Mouse (Mus musculus) brown adipose tissue, adult 24 weeks (tissue): ENCODE data around the gene Ube2g1. TPM values are rescaled to one million over a fixed set of nuclear protein-coding genes. Genes with fewer than 3 reads are reported as not detected.
A peak's percentile ranks its signal among the peaks of the same experiment; 100 is the strongest.

Experiments
- H3K27ac ChIP-seq: fragments of 200-500 bp; replicated peaks from 2 replicates; pipeline ENCODE4 v1.5.1; 2012; ENCODE audit warnings: low read depth, mild to moderate bottlenecking, low read length
- H3K4me1 ChIP-seq: fragments of 200-500 bp; 2 replicates; pipeline ENCODE4 v1.6.1; 2012; ENCODE audit warnings: low read length, mixed read lengths; ENCODE audit not compliant: control insufficient read depth, insufficient read depth, insufficient read length
- H3K4me3 ChIP-seq: fragments of 200-500 bp; 2 replicates; pipeline ENCODE4 v1.5.1; 2012; ENCODE audit warnings: low read depth, mild to moderate bottlenecking, low read length, moderate library complexity; ENCODE audit not compliant: insufficient read depth
- polyA plus RNA-seq: library from polyadenylated mRNA; stranded (reverse); fragments of >200 nt; gene quantifications from 2 replicates; pipeline ENCODE4 v1.2.4, GENCODE M21; 2012; ENCODE audit not compliant: missing spikeins, insufficient read depth, insufficient read length

The Ube2g1 gene
- 22.8 and 29.9 TPM in 2 replicates for polyA plus RNA-seq

- H3K4me3 ChIP-seq, result peak within 1 kb of the TSS; percentile 92
- H3K27ac ChIP-seq, result peak within 1 kb of the TSS; percentile 87
Measured at GRCm38 (mm10) chr11:72606694-72607407, at the start of gene Ube2g1. Ube2g1 (plus strand) TSS chr11:72607283.

GRCm38 (mm10) chr11:72558155-72558554 lies 48.9 kb upstream of the Ube2g1 start:
- Histone ChIP-seq H3K4me3 (no peak overlapping the region), H3K4me1 (no peaks in the 10 kb centered on the region), H3K27ac (no peak overlapping the region)

More at GRCm38 (mm10) chr11:72606694-72607407, at the start of gene Ube2g1:
- H3K4me1 ChIP-seq, result peaks cover 5% of the 10 kb centered on the region

GRCm38 (mm10) chr11:72560661-72561060 lies 46.4 kb upstream of the Ube2g1 start:
- H3K27ac ChIP-seq, result no peak overlapping the region
- H3K4me1 ChIP-seq, result no peaks in the 10 kb centered on the region
- H3K4me3 ChIP-seq, result no peak overlapping the region

GRCm38 (mm10) chr11:72564232-72564807 lies 42.8 kb upstream of the Ube2g1 start:
- Histone ChIP-seq H3K27ac (no peak overlapping the region), H3K4me1 (no peaks in the 10 kb centered on the region), H3K4me3 (no peak overlapping the region)

GRCm38 (mm10) chr11:72566304-72566703 lies 40.8 kb upstream of the Ube2g1 start:
- Histone ChIP-seq H3K4me1 (no peaks in the 10 kb centered on the region), H3K27ac (no peak overlapping the region), H3K4me3 (no peak overlapping the region)

GRCm38 (mm10) chr11:72566816-72567338 lies 40.2 kb upstream of the Ube2g1 start:
- Histone ChIP-seq H3K27ac (no peak overlapping the region), H3K4me1 (no peaks in the 10 kb centered on the region), H3K4me3 (no peak overlapping the region)

- Histone ChIP-seq H3K4me3 (no peak overlapping the region), H3K27ac (no peak overlapping the region), H3K4me1 (no peaks in the 10 kb centered on the region)
Measured at GRCm38 (mm10) chr11:72569051-72569450, 38.0 kb upstream of the Ube2g1 start.

GRCm38 (mm10) chr11:72569671-72570318 lies 37.3 kb upstream of the Ube2g1 start:
- H3K27ac ChIP-seq, result no peak overlapping the region
- H3K4me1 ChIP-seq, result no peaks in the 10 kb centered on the region
- H3K4me3 ChIP-seq, result no peak overlapping the region

GRCm38 (mm10) chr11:72570319-72570979 lies 36.6 kb upstream of the Ube2g1 start:
- H3K4me3 ChIP-seq, result peak overlapping the region; percentile 35; the same call in 1 of the 2 replicates
- H3K27ac ChIP-seq, result no peak overlapping the region
- H3K4me1 ChIP-seq, result no peaks in the 10 kb centered on the region

- Histone ChIP-seq H3K27ac (no peak overlapping the region), H3K4me1 (no peaks in the 10 kb centered on the region), H3K4me3 (no peak overlapping the region)
Measured at GRCm38 (mm10) chr11:72573819-72574218, 33.3 kb upstream of the Ube2g1 start.

GRCm38 (mm10) chr11:72576111-72576465 lies 31.0 kb upstream of the Ube2g1 start:
- Histone ChIP-seq H3K27ac (no peak overlapping the region), H3K4me3 (peak overlapping the region; percentile 43), H3K4me1 (no peaks in the 10 kb centered on the region)

- Histone ChIP-seq H3K27ac (no peak overlapping the region), H3K4me1 (no peaks in the 10 kb centered on the region), H3K4me3 (peak overlapping the region; percentile 43)
Measured at GRCm38 (mm10) chr11:72576466-72577351, 30.4 kb upstream of the Ube2g1 start.

- Histone ChIP-seq H3K4me3 (no peak overlapping the region), H3K27ac (no peak overlapping the region), H3K4me1 (no peaks in the 10 kb centered on the region)
Measured at GRCm38 (mm10) chr11:72578471-72578870, 28.6 kb upstream of the Ube2g1 start.
